Mouse (Mus musculus) cerebellum, adult 2 months (tissue): Measurements from ENCODE around the gene Phlpp2.

Experiments
- CTCF ChIP-seq: fragments of 200-500 bp; IDR thresholded peaks from 2 replicates; pipeline ENCODE4 v1.5.1; 2011; ENCODE audit warnings: low read depth, mild to moderate bottlenecking, control low read depth, low read length, moderate library complexity, borderline replicate concordance; ENCODE audit not compliant: insufficient read depth
- POLR2A ChIP-seq: fragments of 200-500 bp; IDR thresholded peaks from 2 replicates; pipeline ENCODE4 v1.6.1; 2011; ENCODE audit warnings: low read length, control low read depth, borderline replicate concordance; ENCODE audit not compliant: insufficient read depth

DNA sequence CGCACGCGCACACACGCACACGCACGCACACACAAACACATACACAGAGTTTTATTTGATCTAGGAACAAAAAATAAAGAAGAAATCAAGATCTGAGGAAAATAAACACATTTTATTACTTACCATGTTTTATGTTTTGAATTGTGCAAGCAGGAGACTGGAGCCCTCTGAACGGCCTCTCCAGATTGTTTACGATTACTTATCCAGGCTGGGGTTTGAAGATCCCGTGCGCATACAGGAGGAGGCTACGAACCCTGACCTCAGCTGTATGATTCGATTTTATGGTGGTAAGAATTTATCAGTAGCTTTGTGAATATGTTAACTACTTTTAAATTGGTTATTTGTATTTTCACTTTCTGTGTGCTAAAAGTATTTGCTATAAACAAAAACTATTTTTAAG is 27.0 kb downstream of the Phlpp2 start:
- TF ChIP-seq CTCF (no peak), POLR2A (no peak)
